Mouse (Mus musculus) CH12.LX (cell line): Measurements from ENCODE around the gene Pla2g2d. TPM values are rescaled to one million over a fixed set of nuclear protein-coding genes. Genes with fewer than 3 reads are reported as not detected.

ENCODE experiments used
- DNase-seq: peaks from one replicate; pipeline ENCODE4 v3.0.0-alpha.2; 2013; ENCODE audit errors: extremely low read depth
- H3K27ac ChIP-seq: 2 replicates; pipeline ENCODE4 v1.5.1; 2012; ENCODE audit warnings: low read depth, mild to moderate bottlenecking, control low read depth, moderate library complexity; ENCODE audit not compliant: insufficient read depth
- H3K27me3 ChIP-seq: replicated peaks from 2 replicates; pipeline ENCODE3; 2012; ENCODE audit warnings: inconsistent platforms
- H3K36me3 ChIP-seq, 2 experiments: replicated peaks in 1 of 2; 2 replicates each; pipeline versions ENCODE3 to v1.6.1; 2012; ENCODE audit warnings: inconsistent platforms in 1 of 2, low read length in 1 of 2, mild to moderate bottlenecking in 1 of 2, mixed read lengths in 1 of 2, moderate library complexity in 1 of 2; ENCODE audit not compliant: control insufficient read depth in 1 of 2, insufficient read depth in 1 of 2
- H3K4me1 ChIP-seq, 2 experiments: 2 replicates each; pipeline ENCODE4 v1.6.1; 2012; ENCODE audit warnings: inconsistent platforms in 1 of 2, moderate library complexity in 1 of 2; ENCODE audit not compliant: insufficient read depth in 2 of 2, control insufficient read depth in 1 of 2
- H3K4me2 ChIP-seq: 2 replicates; pipeline ENCODE4 v1.6.1; 2012; ENCODE audit warnings: low read depth, mild to moderate bottlenecking, control low read depth; ENCODE audit not compliant: poor library complexity, insufficient read depth, severe bottlenecking
- H3K4me3 ChIP-seq, 3 experiments: fragments of 150-350 bp in 1 of 3; sonication (generic) in 1 of 3; replicated peaks in 1 of 3; 2 replicates each; pipeline versions ENCODE3 to v1.5.1; 2011 to 2012; ENCODE audit warnings: low read depth in 2 of 3, low read length in 2 of 3, mild to moderate bottlenecking in 2 of 3, moderate library complexity in 2 of 3, control low read depth in 1 of 3, improper control_type of control experiment in 1 of 3, inconsistent platforms in 1 of 3, mixed read lengths in 1 of 3; ENCODE audit not compliant: poor library complexity in 1 of 3
- H3K79me2 ChIP-seq: replicated peaks from 2 replicates; pipeline ENCODE4 v1.6.1; 2012; ENCODE audit warnings: mild to moderate bottlenecking, moderate library complexity; ENCODE audit not compliant: control insufficient read depth, poor library complexity, insufficient read depth, severe bottlenecking; ENCODE audit errors: extremely low read depth
- H3K9ac ChIP-seq: 2 replicates; pipeline ENCODE4 v1.6.1; 2012; ENCODE audit warnings: low read depth, mild to moderate bottlenecking, control low read depth, moderate library complexity; ENCODE audit not compliant: insufficient read depth
- H3K9me3 ChIP-seq: replicated peaks from 2 replicates; pipeline ENCODE3; 2012; ENCODE audit warnings: low read length, inconsistent platforms, mixed read lengths
- BHLHE40 ChIP-seq: IDR thresholded peaks from 2 replicates; pipeline ENCODE4 v1.6.1; 2011; ENCODE audit warnings: mild to moderate bottlenecking, low read depth, low read length, improper control_type of control experiment
- CHD2 ChIP-seq: IDR thresholded peaks from 2 replicates; pipeline ENCODE4 v1.6.1; 2011; ENCODE audit warnings: low read length, improper control_type of control experiment
- CTCF ChIP-seq, 2 experiments: IDR thresholded peaks in 1 of 2; conservative IDR thresholded peaks in 1 of 2; 2 replicates each; pipeline ENCODE4 v1.5.1; 2011 to 2012; ENCODE audit warnings: low read depth in 2 of 2, low read length in 2 of 2, improper control_type of control experiment in 1 of 2, inconsistent platforms in 1 of 2, mild to moderate bottlenecking in 1 of 2, moderate library complexity in 1 of 2
- ELF1 ChIP-seq: IDR thresholded peaks from 2 replicates; pipeline ENCODE4 v1.6.1; 2014; ENCODE audit warnings: low read depth, mild to moderate bottlenecking, inconsistent platforms, low read length, improper control_type of control experiment
- ETS1 ChIP-seq: conservative IDR thresholded peaks from 2 replicates; pipeline ENCODE4 v1.6.1; 2012; ENCODE audit warnings: low read depth, mild to moderate bottlenecking, inconsistent platforms, low read length, improper control_type of control experiment, moderate library complexity
- HCFC1 ChIP-seq: IDR thresholded peaks from 2 replicates; pipeline ENCODE4 v1.6.1; 2012; ENCODE audit warnings: low read depth, mild to moderate bottlenecking, inconsistent platforms, low read length, improper control_type of control experiment
- IRF4 ChIP-seq: IDR thresholded peaks from 2 replicates; pipeline ENCODE4 v1.6.1; 2014; ENCODE audit warnings: low read depth, mild to moderate bottlenecking, inconsistent platforms, low read length, improper control_type of control experiment
- JUN ChIP-seq: IDR thresholded peaks from 2 replicates; pipeline ENCODE4 v1.6.1; 2011; ENCODE audit warnings: low read depth, mild to moderate bottlenecking, low read length, improper control_type of control experiment, moderate library complexity; ENCODE audit not compliant: insufficient read depth
- JUND ChIP-seq: conservative IDR thresholded peaks from 2 replicates; pipeline ENCODE4 v1.6.1; 2011; ENCODE audit warnings: low read depth, low read length, improper control_type of control experiment
- KAT2A ChIP-seq: IDR thresholded peaks from 2 replicates; pipeline ENCODE4 v1.6.1; 2012; ENCODE audit warnings: low read length, improper control_type of control experiment, inconsistent platforms; ENCODE audit not compliant: insufficient replicate concordance
- MAFK ChIP-seq: IDR thresholded peaks from 2 replicates; pipeline ENCODE4 v1.6.1; 2011; ENCODE audit warnings: low read length, improper control_type of control experiment; ENCODE audit not compliant: insufficient replicate concordance
- MEF2A ChIP-seq: IDR thresholded peaks from 2 replicates; pipeline ENCODE4 v1.6.1; 2014; ENCODE audit warnings: low read depth, mild to moderate bottlenecking, inconsistent platforms, low read length, improper control_type of control experiment, borderline replicate concordance
- MYC ChIP-seq: IDR thresholded peaks from 2 replicates; pipeline ENCODE4 v1.6.1; 2011; ENCODE audit warnings: low read depth, mild to moderate bottlenecking, improper control_type of control experiment, low read length
- NELFE ChIP-seq: IDR thresholded peaks from 2 replicates; pipeline ENCODE4 v1.6.1; 2011; ENCODE audit warnings: low read depth, low read length, improper control_type of control experiment
- PAX5 ChIP-seq: IDR thresholded peaks from 2 replicates; pipeline ENCODE4 v1.6.1; 2012; ENCODE audit warnings: low read length, inconsistent platforms, mixed read lengths
- POLR2A ChIP-seq: IDR thresholded peaks from 2 replicates; pipeline ENCODE4 v1.6.1; 2011; ENCODE audit warnings: low read depth, mild to moderate bottlenecking, improper control_type of control experiment, low read length
- RCOR1 ChIP-seq: conservative IDR thresholded peaks from 2 replicates; pipeline ENCODE4 v1.6.1; 2012; ENCODE audit warnings: low read depth, mild to moderate bottlenecking, inconsistent platforms, low read length, improper control_type of control experiment
- SIN3A ChIP-seq: IDR thresholded peaks from 2 replicates; pipeline ENCODE4 v1.6.1; 2012; ENCODE audit warnings: low read length, improper control_type of control experiment, inconsistent platforms
- SMC3 ChIP-seq: IDR thresholded peaks from 2 replicates; pipeline ENCODE4 v1.6.1; 2011; ENCODE audit warnings: low read depth, low read length, improper control_type of control experiment
- TCF12 ChIP-seq: IDR thresholded peaks from 2 replicates; pipeline ENCODE4 v1.6.1; 2014; ENCODE audit warnings: low read depth, mild to moderate bottlenecking, inconsistent platforms, low read length, improper control_type of control experiment
- USF1 ChIP-seq: IDR thresholded peaks from 2 replicates; pipeline ENCODE4 v1.6.1; 2014; ENCODE audit warnings: low read depth, mild to moderate bottlenecking, inconsistent platforms, low read length, improper control_type of control experiment
- USF2 ChIP-seq: conservative IDR thresholded peaks from 2 replicates; pipeline ENCODE4 v1.6.1; 2011; ENCODE audit warnings: low read depth, low read length, improper control_type of control experiment
- ZC3H11A ChIP-seq: IDR thresholded peaks from 2 replicates; pipeline ENCODE4 v1.6.1; 2012; ENCODE audit warnings: low read depth, mild to moderate bottlenecking, inconsistent platforms, low read length, improper control_type of control experiment
- ZKSCAN1 ChIP-seq: IDR thresholded peaks from 2 replicates; pipeline ENCODE4 v1.6.1; 2012; ENCODE audit warnings: low read depth, inconsistent platforms, low read length, improper control_type of control experiment, borderline replicate concordance
- ZMIZ1 ChIP-seq: IDR thresholded peaks from 2 replicates; pipeline ENCODE4 v1.6.1; 2012; ENCODE audit warnings: low read depth, mild to moderate bottlenecking, inconsistent platforms, low read length, improper control_type of control experiment
- ZNF384 ChIP-seq: IDR thresholded peaks from 2 replicates; pipeline ENCODE4 v1.6.1; 2012; ENCODE audit warnings: low read depth, low read length, improper control_type of control experiment, inconsistent platforms
- dilution Hi-C: fragments of 300-500 bp; cut with MboI; formaldehyde crosslinking; loops from 2 replicates; pipeline ENCODE4 v1.14.3; 2020; ENCODE audit warnings: low sequenced_read_pairs; ENCODE audit not compliant: extremely low pct_unique_long_range_greater_than_20kb, extremely low pct_ligation_motif_present
- in situ Hi-C: fragments of 300-500 bp; cut with MboI; formaldehyde crosslinking; loops from 3 replicates; pipeline ENCODE4 v1.14.3; 2019; ENCODE audit warnings: low sequenced_read_pairs, low pct_ligation_motif_present, low pct_unique_long_range_greater_than_20kb, mixed read lengths
- polyA plus RNA-seq: library from polyadenylated mRNA; unstranded; fragments of >175 nt; gene quantifications from 2 replicates; pipeline ENCODE4 v1.2.1, GENCODE M21; 2012; ENCODE audit warnings: low read depth; ENCODE audit not compliant: insufficient read length
- total RNA-seq, 2 experiments: library from RNA; depleted of rRNA; stranded (reverse); fragments of 300-350 nt in 1 of 2; fragments of >200 nt in 1 of 2; gene quantifications; 2 replicates each; pipeline ENCODE4 v1.2.3; 2012 to 2014

Gene Pla2g2d
- total and polyA plus RNA-seq, 3 experiments, result not detected

- Histone ChIP-seq H3K4me1 (no peaks in the 10 kb centered on the region; a peak in 1 of 4 replicates), H3K4me3 (no peak overlapping the region), H3K27me3 (peaks cover 73% of the 10 kb centered on the region), H3K27ac (no peak overlapping the region), H3K36me3 (no peaks in the 10 kb centered on the region), H3K79me2 (no peaks in the 10 kb centered on the region), H3K9me3 (peaks cover 8% of the 10 kb centered on the region), H3K4me2 (no peak overlapping the region), H3K9ac (no peak overlapping the region)
- DNase-seq, result no peak
- TF ChIP-seq MYC (no peak), CHD2 (no peak), USF2 (no peak), CTCF (conservative IDR thresholded peaks at IDR 0.05 in 1 of 2, IDR thresholded peaks at IDR 0.05 in 1 of 2; ENCODE audit: low read depth in 2 of 2, low read length in 2 of 2) (no peak), NELFE (no peak), RCOR1 (no peak), POLR2A (no peak), BHLHE40 (no peak), MAFK (no peak), ETS1 (no peak), TCF12 (no peak), ZC3H11A (no peak), HCFC1 (no peak), USF1 (no peak), MEF2A (no peak)
- in situ Hi-C loops, result no loop called here
- dilution Hi-C loops, result no loop called here
Observed at GRCm38 (mm10) chr4:138753608-138754007, 21.9 kb upstream of the Pla2g2d start.

GRCm38 (mm10) chr4:138754432-138754831 is 21.1 kb upstream of the Pla2g2d start:
- Histone ChIP-seq H3K4me3 (no peak overlapping the region), H3K36me3 (no peaks in the 10 kb centered on the region), H3K9ac (no peak overlapping the region), H3K4me2 (no peak overlapping the region), H3K27me3 (peaks cover 72% of the 10 kb centered on the region), H3K79me2 (no peaks in the 10 kb centered on the region), H3K9me3 (peaks cover 8% of the 10 kb centered on the region), H3K4me1 (no peaks in the 10 kb centered on the region; a peak in 1 of 4 replicates), H3K27ac (no peak overlapping the region)
- in situ Hi-C loops (no loop called here), dilution Hi-C loops (no loop called here)
- no peak for TF ChIP-seq MYC
- DNase-seq, result no peak

- dilution Hi-C loops (no loop called here), in situ Hi-C loops (no loop called here)
- Histone ChIP-seq H3K79me2 (no peaks in the 10 kb centered on the region), H3K9me3 (peaks cover 8% of the 10 kb centered on the region), H3K4me2 (no peak overlapping the region), H3K4me3 (no peak overlapping the region), H3K36me3 (no peaks in the 10 kb centered on the region), H3K27ac (no peak overlapping the region), H3K9ac (no peak overlapping the region), H3K4me1 (no peaks in the 10 kb centered on the region; a peak in 1 of 4 replicates), H3K27me3 (peaks cover 70% of the 10 kb centered on the region)
- no peak for DNase-seq
- no peak for TF ChIP-seq ZNF384
- TF ChIP-seq IRF4, result no peak
- TF ChIP-seq ZMIZ1, result no peak
- no peak for TF ChIP-seq SMC3
- TF ChIP-seq JUN, result no peak
- TF ChIP-seq ZKSCAN1, result no peak
- no peak for TF ChIP-seq ELF1
- no peak for TF ChIP-seq MEF2A
- no peak for TF ChIP-seq MAFK
- TF ChIP-seq SIN3A, result no peak
- TF ChIP-seq PAX5, result no peak
- TF ChIP-seq JUND, result no peak
- no peak for TF ChIP-seq KAT2A
- no peak for TF ChIP-seq POLR2A
- no peak for TF ChIP-seq TCF12
Observed at GRCm38 (mm10) chr4:138755439-138755838, 20.1 kb upstream of the Pla2g2d start.
